Mouse (Mus musculus) limb, embryonic 14.5 days (tissue): ENCODE measurements around the gene Lrrc40. TPM values are rescaled to one million over a fixed set of nuclear protein-coding genes. Genes with fewer than 3 reads are reported as not detected.

ENCODE experiments used
- ATAC-seq: fragments of 200-750 bp; cut with Nextera tagmentation; 2 replicates; pipeline ENCODE4 v1.8.0; 2017; ENCODE audit warnings: low read depth, moderate number of reproducible peaks, moderate TSS enrichment; ENCODE audit not compliant: low FRiP score
- DNase-seq: peaks from one replicate; pipeline ENCODE4 v3.0.0-alpha.2; 2015; ENCODE audit warnings: low spot score
- H3K27ac ChIP-seq: fragments of 300-500 bp; sonication (generic); replicated peaks from 2 replicates; pipeline ENCODE4 v1.5.1; 2014; ENCODE audit warnings: low read depth, mild to moderate bottlenecking, low read length, moderate library complexity, mixed read lengths
- H3K27me3 ChIP-seq: fragments of 300-500 bp; sonication (generic); 2 replicates; pipeline ENCODE4 v1.6.1; 2014; ENCODE audit warnings: low read length, mixed read lengths; ENCODE audit not compliant: control insufficient read depth, insufficient read depth
- H3K36me3 ChIP-seq: fragments of 300-500 bp; sonication (generic); 2 replicates; pipeline ENCODE4 v1.6.1; 2014; ENCODE audit warnings: mild to moderate bottlenecking, low read length, moderate library complexity, mixed read lengths; ENCODE audit not compliant: control insufficient read depth, insufficient read depth
- H3K4me1 ChIP-seq: fragments of 300-500 bp; sonication (generic); 2 replicates; pipeline ENCODE4 v1.6.1; 2014; ENCODE audit warnings: antibody characterized with exemption, low read length, mixed read lengths; ENCODE audit not compliant: control insufficient read depth, insufficient read depth
- H3K4me2 ChIP-seq: fragments of 300-500 bp; sonication (generic); replicated peaks from 2 replicates; pipeline ENCODE4 v1.6.1; 2014; ENCODE audit warnings: low read depth, mild to moderate bottlenecking, low read length, moderate library complexity; ENCODE audit not compliant: severe bottlenecking
- H3K4me3 ChIP-seq: fragments of 300-500 bp; sonication (generic); replicated peaks from 2 replicates; pipeline ENCODE4 v1.5.1; 2014; ENCODE audit warnings: low read length
- H3K9ac ChIP-seq: fragments of 300-500 bp; sonication (generic); 2 replicates; pipeline ENCODE4 v1.6.1; 2014; ENCODE audit warnings: mild to moderate bottlenecking, low read depth, low read length, moderate library complexity; ENCODE audit not compliant: severe bottlenecking
- H3K9me3 ChIP-seq: fragments of 300-500 bp; sonication (generic); 2 replicates; pipeline ENCODE4 v1.6.1; 2016; ENCODE audit warnings: low read length; ENCODE audit not compliant: control insufficient read depth
- POLR2A ChIP-seq: fragments of 200-500 bp; IDR thresholded peaks from 2 replicates; pipeline ENCODE4 v1.8.0; 2012; ENCODE audit warnings: inconsistent platforms, mild to moderate bottlenecking, moderate library complexity, borderline replicate concordance; ENCODE audit not compliant: insufficient read depth, insufficient read length; ENCODE audit errors: extremely low read depth
- WGBS: fragments of 180-500 bp; shearing (Covaris S2); extraction: QIAGEN DNeasy Blood & Tissue Kit; methylation state at CpG from one replicate; pipeline ENCODE4 v1.1.7; 2014; 5-methylcytosine and 5-hydroxymethylcytosine counted together
- polyA plus RNA-seq, 2 experiments: library from polyadenylated mRNA; depleted of rRNA in 1 of 2; stranded (reverse) in 1 of 2; unstranded in 1 of 2; fragments of >200 nt; fragmentation: Nextera tagmentation in 1 of 2; extraction: Ambion mirVana in 1 of 2; gene quantifications; 2 replicates each; pipeline versions ENCODE4 v1.2.1 to v1.2.3; 2012 to 2014

The Lrrc40 gene
- 29.0 and 29.4 TPM in 2 replicates for polyA plus RNA-seq (2012; rRNA removed)
- polyA plus RNA-seq (2014; fragmentation: Nextera tagmentation; extraction: Ambion mirVana), result 44.6 and 47.1 TPM in 2 replicates

GRCm38 (mm10) chr3:158036329-158036988 is at the start of gene Lrrc40, which contains the start of gene Srsf11:
TSS of gene Lrrc40 (plus strand) at chr3:158036662.
TSS of gene Srsf11 (minus strand) at chr3:158036639.
- DNase-seq (peak; percentile 96), ATAC-seq (peak; percentile 96)
- Histone ChIP-seq H3K4me2 (peak within 1 kb of the TSS; percentile 72), H3K27me3 (no peaks in the 10 kb centered on the region), H3K9ac (peak within 1 kb of the TSS; percentile 94), H3K4me1 (peaks cover 15% of the 10 kb centered on the region), H3K4me3 (peak within 1 kb of the TSS; percentile 77), H3K27ac (peak within 1 kb of the TSS; percentile 83), H3K9me3 (no peaks in the 10 kb centered on the region), H3K36me3 (no peaks in the 10 kb centered on the region)
- TF ChIP-seq POLR2A, result peak; percentile 66; the same call in 1 of the 2 replicates
- under 1% methylated on average over 55 of the region's 55 CpGs for WGBS

- H3K9ac ChIP-seq, result no peak overlapping the region
- H3K27me3 ChIP-seq, result no peaks in the 10 kb centered on the region
- no peaks in the 10 kb centered on the region for H3K4me1 ChIP-seq
- no peak overlapping the region for H3K4me3 ChIP-seq
- no peak for ATAC-seq
- no peak for TF ChIP-seq POLR2A
- no peak overlapping the region for H3K4me2 ChIP-seq
- H3K27ac ChIP-seq, result no peak overlapping the region
- no peak for DNase-seq
- peaks cover 23% of the 10 kb centered on the region for H3K36me3 ChIP-seq
- H3K9me3 ChIP-seq, result no peaks in the 10 kb centered on the region
Measured at GRCm38 (mm10) chr3:157993322-157993721, 43.1 kb upstream of the Lrrc40 start.

GRCm38 (mm10) chr3:157995726-157996125 is 40.7 kb upstream of the Lrrc40 start:
- no peak for ATAC-seq
- no peaks in the 10 kb centered on the region for H3K4me1 ChIP-seq
- H3K4me2 ChIP-seq, result no peak overlapping the region
- peaks cover 23% of the 10 kb centered on the region for H3K36me3 ChIP-seq
- 77% methylated on average over 2 of the region's 2 CpGs for WGBS
- no peak overlapping the region for H3K9ac ChIP-seq
- no peak for DNase-seq
- no peak for TF ChIP-seq POLR2A
- H3K27me3 ChIP-seq, result no peaks in the 10 kb centered on the region
- no peak overlapping the region for H3K4me3 ChIP-seq
- no peak overlapping the region for H3K27ac ChIP-seq
- H3K9me3 ChIP-seq, result no peaks in the 10 kb centered on the region

- no peak for DNase-seq
Measured at GRCm38 (mm10) chr3:157998742-157999369, 37.6 kb upstream of the Lrrc40 start.

DNA sequence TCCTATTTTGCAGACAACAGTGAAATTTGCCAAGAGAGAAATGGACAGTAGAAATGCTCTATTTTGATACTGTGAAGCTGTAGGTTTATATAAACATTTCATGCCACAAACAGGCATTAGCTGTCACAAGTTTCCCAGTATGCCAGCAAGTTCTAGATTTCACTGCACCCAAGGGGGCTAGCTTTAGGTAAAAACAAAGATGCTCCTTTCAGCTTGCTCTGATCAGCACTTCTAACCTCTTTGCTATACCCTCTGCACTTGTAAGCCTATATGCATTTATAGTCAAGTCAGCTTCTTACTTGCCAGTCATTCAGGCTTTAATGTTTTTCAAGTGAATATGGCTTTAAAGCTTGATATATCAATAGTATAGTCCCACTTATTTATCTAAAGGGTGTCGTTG is 27.8 kb upstream of the Lrrc40 start:
- Histone ChIP-seq H3K4me3 (no peak overlapping the region), H3K4me1 (no peaks in the 10 kb centered on the region), H3K27ac (no peak overlapping the region), H3K9ac (no peak overlapping the region), H3K36me3 (peaks cover 68% of the 10 kb centered on the region), H3K9me3 (no peaks in the 10 kb centered on the region), H3K4me2 (no peak overlapping the region), H3K27me3 (no peaks in the 10 kb centered on the region)
- no peak for ATAC-seq
- DNase-seq, result no peak
- WGBS, result 83% methylated on average over 1 of the region's 1 CpGs
- TF ChIP-seq POLR2A, result no peak

More at GRCm38 (mm10) chr3:157998742-157999369, 37.6 kb upstream of the Lrrc40 start:
- ATAC-seq, result no peak
- H3K4me1 ChIP-seq, result no peaks in the 10 kb centered on the region
- H3K27me3 ChIP-seq, result no peaks in the 10 kb centered on the region
- H3K4me2 ChIP-seq, result no peak overlapping the region
- H3K9me3 ChIP-seq, result no peaks in the 10 kb centered on the region
- no peak overlapping the region for H3K4me3 ChIP-seq
- no peak overlapping the region for H3K27ac ChIP-seq
- H3K9ac ChIP-seq, result no peak overlapping the region
- TF ChIP-seq POLR2A, result no peak
- H3K36me3 ChIP-seq, result peaks cover 36% of the 10 kb centered on the region
- WGBS, result 36% methylated on average over 1 of the region's 1 CpGs
